Mouse (Mus musculus): ENCODE measurements around the gene Slit3.

- TF ChIP-seq CTCF (IDR thresholded peaks at IDR 0.05) = no peak
- no peak for TF ChIP-seq EP300 (IDR thresholded peaks at IDR 0.05)
Measured at GRCm38 (mm10) chr11:35282825-35283571, 162.0 kb downstream of the Slit3 start.

Measured in lung, postnatal 0 days (tissue).